Mouse (Mus musculus) cerebellum, adult 2 months (tissue): ENCODE measurements around the gene Ccdc141.

Source experiments
- CTCF ChIP-seq: fragments of 200-500 bp; IDR thresholded peaks from 2 replicates; pipeline ENCODE4 v1.5.1; 2011; ENCODE audit warnings: low read depth, mild to moderate bottlenecking, control low read depth, low read length, moderate library complexity, borderline replicate concordance; ENCODE audit not compliant: insufficient read depth
- POLR2A ChIP-seq: fragments of 200-500 bp; IDR thresholded peaks from 2 replicates; pipeline ENCODE4 v1.6.1; 2011; ENCODE audit warnings: low read length, control low read depth, borderline replicate concordance; ENCODE audit not compliant: insufficient read depth

DNA sequence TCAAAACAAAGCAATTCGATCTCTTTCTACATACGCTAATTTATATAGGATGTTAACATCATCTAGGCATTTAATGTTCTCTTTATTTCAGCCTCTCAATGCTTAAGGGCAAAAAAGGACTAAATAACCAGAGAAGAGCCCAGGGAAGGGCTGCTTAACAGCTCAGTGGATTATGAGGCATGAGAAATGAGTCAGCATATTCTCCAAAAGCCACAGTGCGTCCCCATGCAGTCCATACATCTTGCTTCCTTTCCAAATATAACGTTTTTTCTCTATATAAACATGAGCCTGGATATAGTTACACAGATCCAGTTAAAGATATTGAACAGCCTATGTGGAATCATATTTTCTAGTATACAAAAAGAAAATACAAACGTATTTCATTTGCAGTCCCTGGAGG, 61.9 kb downstream of the Ccdc141 start:
- TF ChIP-seq CTCF (no peak), POLR2A (no peak)
